Mouse (Mus musculus): ENCODE measurements around the gene Tmem131. TPM values are rescaled to one million over a fixed set of nuclear protein-coding genes. Genes with fewer than 3 reads are reported as not detected.

The Tmem131 gene
- 8.6 and 11.9 TPM in 2 replicates for polyA plus RNA-seq (2012; rRNA removed)

DNA sequence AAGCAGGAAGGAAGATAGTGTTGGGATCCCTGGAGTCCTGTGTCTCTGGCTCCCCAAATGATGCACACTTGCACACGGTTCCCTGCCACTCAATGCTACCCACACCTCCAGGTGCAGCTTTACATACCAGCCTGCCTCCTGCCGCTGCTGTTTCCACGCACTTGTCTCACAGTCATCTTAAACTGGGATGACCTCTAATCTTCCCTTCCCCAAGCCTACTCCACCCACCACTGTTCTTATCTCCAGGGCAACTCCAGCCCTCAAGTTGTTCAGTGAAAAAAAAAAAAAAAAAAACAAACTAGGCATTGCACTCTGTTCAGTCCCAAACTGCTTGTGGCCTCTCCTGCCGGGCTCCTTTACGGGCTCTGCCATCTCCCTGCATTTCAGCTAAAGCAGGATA lies at the start of gene Tmem131:
Gene Tmem131, minus strand, starts transcription at position 14 of the 400 bp plus-strand sequence.

DNA sequence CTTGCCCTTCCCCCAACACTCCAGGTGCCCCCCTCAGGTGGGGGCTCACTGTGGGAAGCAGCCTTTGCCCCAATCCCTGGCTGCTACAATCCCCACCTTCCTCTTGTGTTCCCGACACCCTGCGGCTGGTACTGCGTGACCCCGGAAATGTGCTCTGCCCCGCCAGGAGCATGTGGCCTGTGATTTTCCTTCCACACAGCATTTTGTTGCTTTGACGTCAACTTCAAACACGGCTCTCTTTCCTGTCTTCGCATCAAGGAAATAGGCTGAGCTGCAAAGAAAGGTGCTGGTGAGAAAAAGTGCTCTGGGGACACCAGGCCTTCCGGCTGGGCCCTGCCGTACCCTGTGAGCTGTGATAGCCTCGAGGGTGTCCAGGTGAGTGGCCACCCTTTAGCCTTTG lies 181.9 kb downstream of the Tmem131 start, which contains the start of gene Zap70:
Gene Zap70, plus strand, starts transcription at position 231 of the 400 bp plus-strand sequence.

Other genes with a start within 250 kb of the Tmem131 start
- not detected in 2 replicates for gene 4933424G06Rik, start 233.5 kb downstream of the Tmem131 start, polyA plus RNA-seq (2012; rRNA removed)
- 27.9 and 30.4 TPM in 2 replicates for gene Actr1b, start 229.2 kb downstream of the Tmem131 start, polyA plus RNA-seq (2012; rRNA removed)
- 0.22 and 0.28 TPM in 2 replicates for gene Zap70, start 181.9 kb downstream of the Tmem131 start, polyA plus RNA-seq (2012; rRNA removed)
- gene Vwa3b, start 82.9 kb upstream of the Tmem131 start, polyA plus RNA-seq (2012; rRNA removed): 0.16 and 0.20 TPM in 2 replicates